Mouse (Mus musculus) heart, embryonic 14.5 days (tissue): ENCODE measurements around the gene Anapc13. TPM values are rescaled to one million over a fixed set of nuclear protein-coding genes. Genes with fewer than 3 reads are reported as not detected.
A peak's percentile ranks its signal among the peaks of the same experiment; 100 is the strongest.

ENCODE experiments used
- ATAC-seq: fragments of 200-750 bp; cut with Nextera tagmentation; 2 replicates; pipeline ENCODE4 v1.8.0; 2017; ENCODE audit warnings: low read depth, moderate TSS enrichment; ENCODE audit not compliant: insufficient number of reproducible peaks, insufficient read depth, low FRiP score
- H3K27ac ChIP-seq, 2 experiments: fragments of 200-500 bp in 1 of 2; fragments of 300-500 bp in 1 of 2; sonication (generic) in 1 of 2; replicated peaks in 1 of 2; 2 replicates each; pipeline ENCODE4 v1.5.1; 2012 to 2014; ENCODE audit warnings: low read depth in 2 of 2, low read length in 2 of 2, control low read depth in 1 of 2, mild to moderate bottlenecking in 1 of 2, mixed read lengths in 1 of 2; ENCODE audit not compliant: control insufficient read depth in 1 of 2, insufficient read depth in 1 of 2
- H3K27me3 ChIP-seq: fragments of 300-500 bp; sonication (generic); 2 replicates; pipeline ENCODE4 v1.6.1; 2014; ENCODE audit warnings: mild to moderate bottlenecking, low read length, control low read depth; ENCODE audit not compliant: control insufficient read depth, insufficient read depth
- H3K36me3 ChIP-seq: fragments of 300-500 bp; sonication (generic); 2 replicates; pipeline ENCODE4 v1.6.1; 2014; ENCODE audit warnings: mild to moderate bottlenecking, control low read depth, low read length, mixed read lengths; ENCODE audit not compliant: control insufficient read depth, insufficient read depth
- H3K4me1 ChIP-seq, 2 experiments: fragments of 200-500 bp in 1 of 2; fragments of 300-500 bp in 1 of 2; sonication (generic) in 1 of 2; 2 replicates each; pipeline ENCODE4 v1.6.1; 2012 to 2014; ENCODE audit warnings: low read length in 2 of 2, control low read depth in 1 of 2, mixed read lengths in 1 of 2; ENCODE audit not compliant: control insufficient read depth in 2 of 2, insufficient read depth in 2 of 2
- H3K4me2 ChIP-seq: fragments of 300-500 bp; sonication (generic); 2 replicates; pipeline ENCODE4 v1.6.1; 2014; ENCODE audit warnings: mild to moderate bottlenecking, low read length
- H3K4me3 ChIP-seq, 2 experiments: fragments of 200-500 bp in 1 of 2; fragments of 300-500 bp in 1 of 2; sonication (generic) in 1 of 2; 2 replicates each; pipeline ENCODE4 v1.5.1; 2012 to 2014; ENCODE audit warnings: low read length in 2 of 2, mild to moderate bottlenecking in 2 of 2, control low read depth in 1 of 2, low read depth in 1 of 2, moderate library complexity in 1 of 2; ENCODE audit not compliant: control insufficient read depth in 1 of 2, insufficient read depth in 1 of 2
- H3K9ac ChIP-seq: fragments of 300-500 bp; sonication (generic); 2 replicates; pipeline ENCODE4 v1.6.1; 2014; ENCODE audit warnings: mild to moderate bottlenecking, low read length
- H3K9me3 ChIP-seq: fragments of 300-500 bp; sonication (generic); 2 replicates; pipeline ENCODE4 v1.6.1; 2016; ENCODE audit warnings: low read length, control low read depth; ENCODE audit not compliant: control insufficient read depth
- WGBS: fragments of 180-500 bp; shearing (Covaris S2); extraction: QIAGEN DNeasy Blood & Tissue Kit; methylation state at CpG from one replicate; pipeline ENCODE4 v1.1.7; 2014; 5-methylcytosine and 5-hydroxymethylcytosine counted together
- polyA plus RNA-seq: library from polyadenylated mRNA; unstranded; fragments of >200 nt; fragmentation: Nextera tagmentation; extraction: Ambion mirVana; gene quantifications from 2 replicates; pipeline ENCODE4 v1.2.1, GENCODE M21; 2014

Gene Anapc13
- polyA plus RNA-seq, 1 experiment from 2014 or later, result 328 TPM

DNA sequence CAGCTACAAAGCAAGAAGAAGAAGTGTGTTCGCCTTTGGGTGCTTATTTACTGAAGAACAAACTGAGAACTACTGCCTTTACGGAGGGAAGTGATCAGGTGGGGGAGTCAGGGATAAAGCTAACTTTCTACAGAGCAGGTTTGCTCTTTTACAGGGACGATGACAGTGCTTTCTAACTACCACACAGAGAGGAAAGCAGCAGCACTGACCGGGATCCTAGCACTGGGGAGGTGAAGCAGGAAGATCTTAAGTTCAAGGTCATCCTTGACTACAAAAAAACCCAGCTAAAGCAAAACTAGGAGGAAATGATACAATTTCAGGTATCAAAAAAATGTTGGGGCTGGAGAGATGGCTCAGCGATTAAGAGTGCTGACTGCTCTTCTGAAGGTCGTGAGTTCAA lies 3.2 kb upstream of the Anapc13 start:
- Histone ChIP-seq H3K9me3 (no peaks in the 10 kb centered on the region), H3K4me3 (no peak overlapping the region), H3K4me2 (no peak overlapping the region), H3K27ac (no peak overlapping the region), H3K36me3 (peaks cover 5% of the 10 kb centered on the region), H3K27me3 (no peaks in the 10 kb centered on the region), H3K4me1 (peaks cover 3 to 21% of the 10 kb centered on the region in 2 experiments), H3K9ac (no peak overlapping the region)
- no peak for ATAC-seq
- WGBS, result 78% methylated on average over 6 of the region's 6 CpGs

DNA sequence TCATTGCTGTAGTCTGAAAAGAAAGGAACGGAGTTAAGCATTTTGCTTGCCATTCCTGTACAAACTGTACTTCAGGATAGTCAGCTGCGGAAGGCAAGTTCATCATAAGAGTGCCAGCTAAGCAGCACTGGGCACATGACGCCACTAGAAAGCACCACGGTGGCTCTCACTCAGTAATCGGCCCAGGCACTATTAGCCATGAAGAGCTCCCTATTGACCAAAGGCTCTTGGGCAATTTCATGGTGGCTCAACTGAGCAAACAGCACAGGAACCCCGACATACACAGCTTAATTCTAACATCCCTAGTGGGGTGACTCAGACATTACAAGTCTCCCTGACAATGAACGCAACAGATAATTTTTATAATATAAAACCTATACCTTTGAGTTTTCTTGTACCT lies 2.5 kb upstream of the Anapc13 start:
- no peak for ATAC-seq
- no peak overlapping the region for H3K9ac ChIP-seq
- no peaks in the 10 kb centered on the region for H3K36me3 ChIP-seq
- H3K4me3 ChIP-seq, result no peak overlapping the region
- no peak overlapping the region for H3K27ac ChIP-seq
- no peak overlapping the region for H3K4me2 ChIP-seq
- no peaks in the 10 kb centered on the region for H3K9me3 ChIP-seq
- 91% methylated on average over 7 of the region's 7 CpGs for whole genome bisulfite sequencing
- H3K4me1 ChIP-seq, result peaks cover 3 to 20% of the 10 kb centered on the region in 2 experiments
- no peaks in the 10 kb centered on the region for H3K27me3 ChIP-seq

- no peaks in the 10 kb centered on the region for H3K27me3 ChIP-seq
- under 1% methylated on average over 27 of the region's 27 CpGs for WGBS
- peak overlapping the region; percentile 99 for H3K9ac ChIP-seq
- H3K27ac ChIP-seq, result peak overlapping the region; percentile 72 to 97
- H3K4me3 ChIP-seq, result peak overlapping the region; percentile 71 to 91
- H3K9me3 ChIP-seq, result no peaks in the 10 kb centered on the region
- H3K4me2 ChIP-seq, result peak overlapping the region; percentile 78
- peaks cover 3 to 12% of the 10 kb centered on the region in 2 experiments for H3K4me1 ChIP-seq
- ATAC-seq, result no peak
- peaks cover 10% of the 10 kb centered on the region for H3K36me3 ChIP-seq
These were observed 604 bp upstream of the Anapc13 start for GRCm38 (mm10) chr9:102625401-102625982.

- H3K36me3 ChIP-seq, result peaks cover 16% of the 10 kb centered on the region
- WGBS, result under 1% methylated on average over 9 of the region's 9 CpGs
- H3K9me3 ChIP-seq, result no peaks in the 10 kb centered on the region
- no peak for ATAC-seq
- H3K4me1 ChIP-seq, result peaks cover 3 to 12% of the 10 kb centered on the region in 2 experiments
- peak overlapping the region; percentile 71 to 91 for H3K4me3 ChIP-seq
- peak overlapping the region; percentile 78 for H3K4me2 ChIP-seq
- H3K27me3 ChIP-seq, result no peaks in the 10 kb centered on the region
- peak overlapping the region; percentile 99 for H3K9ac ChIP-seq
- H3K27ac ChIP-seq, result peak overlapping the region; percentile 82 to 97
These were observed 736 bp downstream of the Anapc13 start for GRCm38 (mm10) chr9:102626839-102627225.

DNA sequence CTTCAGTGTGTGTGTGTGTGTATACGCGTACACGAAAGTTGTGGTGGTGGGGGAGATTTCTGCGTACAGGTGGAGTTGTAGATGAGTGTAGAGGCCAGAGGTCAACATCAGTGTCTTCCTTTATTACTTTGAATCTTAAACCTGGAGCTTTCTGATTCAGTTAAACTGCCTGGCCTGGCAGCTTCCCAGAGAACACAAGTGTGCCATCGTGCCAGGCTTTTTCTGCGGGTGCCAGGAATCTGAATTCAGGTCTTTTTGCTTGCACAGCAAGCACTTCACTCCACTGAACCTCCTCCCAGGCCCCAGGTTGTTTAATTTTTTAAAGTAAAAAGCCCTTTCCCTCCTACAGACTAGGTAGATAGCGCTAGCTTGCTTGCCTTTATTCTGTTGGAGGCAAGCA lies 1.3 kb downstream of the Anapc13 start:
- peak overlapping the region; percentile 78 for H3K4me2 ChIP-seq
- H3K36me3 ChIP-seq, result peaks cover 16% of the 10 kb centered on the region
- H3K9me3 ChIP-seq, result no peaks in the 10 kb centered on the region

GRCm38 (mm10) chr9:102629052-102629451 lies 3.0 kb downstream of the Anapc13 start:
- H3K4me2 ChIP-seq, result no peak overlapping the region
- ATAC-seq, result no peak
- H3K9me3 ChIP-seq, result no peaks in the 10 kb centered on the region
- peaks cover 16% of the 10 kb centered on the region for H3K36me3 ChIP-seq
- no peak overlapping the region for H3K9ac ChIP-seq
- H3K4me1 ChIP-seq, result peaks cover 8 to 14% of the 10 kb centered on the region in 2 experiments
- WGBS, result 46% methylated on average over 7 of the region's 7 CpGs
- no peaks in the 10 kb centered on the region for H3K27me3 ChIP-seq
- H3K4me3 ChIP-seq, result no peak overlapping the region
- H3K27ac ChIP-seq, result no peak overlapping the region

More for the DNA sequence above, 1.3 kb downstream of the Anapc13 start:
- Histone ChIP-seq H3K4me3 (peak overlapping the region in 1 of 2 experiments; percentile 91; a peak in 1 of 4 replicates), H3K27ac (peak overlapping the region; percentile 82 to 97; a peak in 3 of 4 replicates), H3K4me1 (peaks cover 3 to 12% of the 10 kb centered on the region in 2 experiments), H3K27me3 (no peaks in the 10 kb centered on the region), H3K9ac (peak overlapping the region; percentile 99)
- no peak for ATAC-seq
- 79% methylated on average over 7 of the region's 7 CpGs for WGBS

- Histone ChIP-seq H3K9me3 (no peaks in the 10 kb centered on the region), H3K4me2 (no peak overlapping the region), H3K4me3 (no peak overlapping the region), H3K36me3 (peaks cover 16% of the 10 kb centered on the region), H3K4me1 (peaks cover 13 to 27% of the 10 kb centered on the region in 2 experiments), H3K27ac (no peak overlapping the region), H3K9ac (no peak overlapping the region), H3K27me3 (no peaks in the 10 kb centered on the region)
- no peak for ATAC-seq
- 44% methylated on average over 2 of the region's 2 CpGs for WGBS
These were observed 5.6 kb downstream of the Anapc13 start for GRCm38 (mm10) chr9:102631589-102632147.
